ENCODE assay signal across 13 mouse cellular contexts in genomic region chr13:97570009-97570408, GRCm38 (mm10).
A peak's percentile ranks its signal among the peaks of the same experiment; 100 is the strongest.
DNase-seq lines count a peak whose midpoint lies in the region; ATAC-seq and TF ChIP-seq lines count a peak whose summit lies in the region.
"Had no signal": no experiment of that assay in that cellular context is flagged by ENCODE, and none has a peak within 500 bp of the region (broad histone marks: within the 10 kb centered on the region; RNA-seq: fewer than 3 reads in every experiment).

No protein-coding gene starts in this region.

- no peak for TF ChIP-seq POLR2A in spleen, adult 2 months (IDR thresholded peaks at IDR 0.05; ENCODE audit: low read depth, low read length)

- H3K27me3 ChIP-seq in spleen, adult 2 months (ENCODE audit: control insufficient read depth, insufficient read depth, low read length): no peaks in the 10 kb centered on the region
- no peaks in the 10 kb centered on the region for H3K27me3 ChIP-seq in lung, postnatal 0 days (replicated peaks; ENCODE audit: insufficient read depth, low read length)
- H3K27me3 ChIP-seq: limb, embryonic 12.5 days had no signal

- no peak for TF ChIP-seq CTCF in spleen, adult 2 months (IDR thresholded peaks at IDR 0.05; ENCODE audit: extremely low read depth, insufficient read depth, insufficient read length, insufficient replicate concordance)
- 0 out of 2 replicates have a peak, but pooled peaks have one; percentile 7 for TF ChIP-seq CTCF in lung, postnatal 0 days (IDR thresholded peaks at IDR 0.05)

- H3K4me1 ChIP-seq in spleen, adult 2 months (ENCODE audit: control insufficient read depth, insufficient read depth, insufficient read length): peaks cover 3% of the 10 kb centered on the region; the same call in 1 of the 2 replicates
- no peaks in the 10 kb centered on the region for H3K4me1 ChIP-seq in lung, postnatal 0 days (ENCODE audit: insufficient read depth, low read depth, low read length)

- H3K36me3 ChIP-seq in spleen, adult 2 months (ENCODE audit: control insufficient read depth, insufficient read depth, low read length): no peaks in the 10 kb centered on the region
- H3K36me3 ChIP-seq in lung, postnatal 0 days (ENCODE audit: insufficient read depth, low read length): no peaks in the 10 kb centered on the region
- H3K36me3 ChIP-seq: G1E; limb, embryonic 12.5 days had no signal

- 17% methylated on average over 1 of the region's 1 CpGs for WGBS in spleen, adult 2 months
- WGBS in lung, postnatal 0 days: 21% methylated on average over 1 of the region's 1 CpGs

- H3K27ac ChIP-seq in spleen, adult 2 months (ENCODE audit: insufficient read depth, low read length): 0 out of 2 replicates have a peak overlapping the region, but pooled peaks have one; percentile 2
- no peak overlapping the region for H3K27ac ChIP-seq in lung, postnatal 0 days (ENCODE audit: low read length)
- H3K27ac ChIP-seq: limb, embryonic 12.5 days had no signal

- H3K4me2 ChIP-seq in lung, postnatal 0 days (replicated peaks; ENCODE audit: low read depth, low read length): no peak overlapping the region
- H3K4me2 ChIP-seq: limb, embryonic 12.5 days had no signal

- TF ChIP-seq EP300 in lung, postnatal 0 days (IDR thresholded peaks at IDR 0.05): peak; percentile 93

- ATAC-seq in lung, postnatal 0 days: peak; percentile 88
- ATAC-seq: forebrain, embryonic 14.5 days had no signal

- peak; percentile 97 for DNase-seq in heart, adult 11 months
- DNase-seq in heart, postnatal 36 days: no peak
- DNase-seq in spleen, adult 2 months (ENCODE audit: low read depth in 1 of 2, low spot score in 2 of 2): no peak
- DNase-seq in spleen, postnatal 14 days (ENCODE audit: low spot score in 2 of 2): no peak
- DNase-seq in lung, postnatal 0 days (ENCODE audit: low spot score): peak; percentile 58
- DNase-seq in right cerebral cortex, postnatal 36 days (ENCODE audit: low spot score in 2 of 2): no peak
- no peak for DNase-seq in cerebellum, adult 11-12 months
- no peak for DNase-seq in urinary bladder, postnatal 36 days (ENCODE audit: low spot score in 2 of 2)
- DNase-seq: gastrocnemius, postnatal 25 days; right cerebral cortex, postnatal 4 days had no signal

- no peaks in the 10 kb centered on the region for H3K9me3 ChIP-seq in lung, postnatal 0 days (ENCODE audit: low read length)
- H3K9me3 ChIP-seq: G1E; limb, embryonic 12.5 days had no signal

- intact Hi-C loops in heart, postnatal 36 days (cut with DNase I): no loop called here

- no peak overlapping the region for H3K4me3 ChIP-seq in spleen, adult 2 months (ENCODE audit: extremely low read depth, insufficient read depth, insufficient read length)
- no peak overlapping the region for H3K4me3 ChIP-seq in lung, postnatal 0 days (ENCODE audit: low read depth, low read length)
- H3K4me3 ChIP-seq: limb, embryonic 12.5 days had no signal

- H3K9ac ChIP-seq in lung, postnatal 0 days (replicated peaks; ENCODE audit: low read depth): no peak overlapping the region
- H3K9ac ChIP-seq: limb, embryonic 12.5 days had no signal

Comparison
In these comparisons a context has a peak if more than half of its experiments do, and no peak if none do; other contexts are left out.
1. DNase-seq: peak in heart, adult 11 months (single experiment) and lung, postnatal 0 days (single experiment); none in heart, postnatal 36 days (0 of 2), spleen, adult 2 months (0 of 2), spleen, postnatal 14 days (0 of 2), right cerebral cortex, postnatal 36 days (0 of 2), cerebellum, adult 11-12 months (single experiment) and urinary bladder, postnatal 36 days (0 of 2).